Mouse (Mus musculus): ENCODE results near the gene Arhgap27. TPM values are rescaled to one million over a fixed set of nuclear protein-coding genes. Genes with fewer than 3 reads are reported as not detected.
A peak's percentile ranks its signal among the peaks of the same experiment; 100 is the strongest.

Arhgap27 gene
- polyA plus RNA-seq, 1 experiment from 2014 or later, result 4.6 TPM

- Histone ChIP-seq H3K27me3 (peaks cover 68% of the 10 kb centered on the region), H3K27ac (replicated peaks) (no peak overlapping the region), H3K9me3 (no peaks in the 10 kb centered on the region), H3K4me3 (peak overlapping the region; percentile 41), H3K4me2 (peak overlapping the region; percentile 85), H3K36me3 (no peaks in the 10 kb centered on the region), H3K4me1 (replicated peaks) (peaks cover 46% of the 10 kb centered on the region), H3K9ac (no peak overlapping the region)
- no peak for ATAC-seq (ENCODE audit: low FRiP score, low read depth)
- 3% methylated on average over 13 of the region's 13 CpGs for WGBS
Measured at GRCm38 (mm10) chr11:103362054-103362432, 1.4 kb downstream of the Arhgap27 start.

- peak overlapping the region; percentile 85 for H3K4me2 ChIP-seq
- H3K4me1 ChIP-seq (replicated peaks), result peaks cover 46% of the 10 kb centered on the region
- no peak overlapping the region for H3K9ac ChIP-seq
- no peaks in the 10 kb centered on the region for H3K36me3 ChIP-seq
- H3K27me3 ChIP-seq, result peaks cover 70% of the 10 kb centered on the region
- no peaks in the 10 kb centered on the region for H3K9me3 ChIP-seq
- WGBS, result 3% methylated on average over 25 of the region's 25 CpGs
- no peak for ATAC-seq (ENCODE audit: low FRiP score, low read depth)
- peak overlapping the region; percentile 7; the same call in 1 of the 2 replicates for H3K4me3 ChIP-seq
- H3K27ac ChIP-seq (replicated peaks), result no peak overlapping the region
Measured at GRCm38 (mm10) chr11:103361396-103362053, 2.0 kb downstream of the Arhgap27 start.

- Histone ChIP-seq H3K9me3 (no peaks in the 10 kb centered on the region), H3K4me3 (peak overlapping the region; percentile 46), H3K27ac (replicated peaks) (no peak overlapping the region), H3K36me3 (no peaks in the 10 kb centered on the region), H3K9ac (peak overlapping the region; percentile 48), H3K4me2 (peak overlapping the region; percentile 85), H3K27me3 (peaks cover 67% of the 10 kb centered on the region), H3K4me1 (replicated peaks) (peaks cover 51% of the 10 kb centered on the region)
- ATAC-seq (ENCODE audit: low FRiP score, low read depth), result no peak; the same call in 1 of the 2 replicates
- WGBS, result 3% methylated on average over 48 of the region's 48 CpGs
Measured at GRCm38 (mm10) chr11:103360661-103361081, 2.8 kb downstream of the Arhgap27 start.

- Histone ChIP-seq H3K9me3 (no peaks in the 10 kb centered on the region), H3K27me3 (peaks cover 60% of the 10 kb centered on the region), H3K4me1 (replicated peaks) (peaks cover 52% of the 10 kb centered on the region), H3K4me2 (peak overlapping the region; percentile 85), H3K27ac (replicated peaks) (no peak overlapping the region), H3K36me3 (no peaks in the 10 kb centered on the region), H3K4me3 (peak overlapping the region; percentile 46), H3K9ac (peak overlapping the region; percentile 48)
- whole genome bisulfite sequencing, result under 1% methylated on average over 59 of the region's 60 CpGs
- ATAC-seq (ENCODE audit: low FRiP score, low read depth), result peak; percentile 55
Measured at GRCm38 (mm10) chr11:103359841-103360641, 3.5 kb downstream of the Arhgap27 start.

GRCm38 (mm10) chr11:103359122-103359521, 4.4 kb downstream of the Arhgap27 start:
- H3K27me3 ChIP-seq, result peaks cover 52% of the 10 kb centered on the region
- H3K9ac ChIP-seq, result no peak overlapping the region
- H3K27ac ChIP-seq (replicated peaks), result no peak overlapping the region
- peak overlapping the region; percentile 85 for H3K4me2 ChIP-seq
- H3K4me3 ChIP-seq, result no peak overlapping the region
- H3K4me1 ChIP-seq (replicated peaks), result peaks cover 52% of the 10 kb centered on the region
- no peaks in the 10 kb centered on the region for H3K9me3 ChIP-seq
- peak; percentile 63; the same call in 1 of the 2 replicates for ATAC-seq (ENCODE audit: low FRiP score, low read depth)
- WGBS, result under 1% methylated on average over 22 of the region's 22 CpGs
- H3K36me3 ChIP-seq, result no peaks in the 10 kb centered on the region

- no peak overlapping the region for H3K4me3 ChIP-seq
- H3K9ac ChIP-seq, result no peak overlapping the region
- WGBS, result 56% methylated on average over 4 of the region's 4 CpGs
- no peaks in the 10 kb centered on the region for H3K9me3 ChIP-seq
- H3K4me1 ChIP-seq (replicated peaks), result peaks cover 47% of the 10 kb centered on the region
- H3K27ac ChIP-seq (replicated peaks), result no peak overlapping the region
- no peak overlapping the region for H3K4me2 ChIP-seq
- no peaks in the 10 kb centered on the region for H3K36me3 ChIP-seq
- ATAC-seq (ENCODE audit: low FRiP score, low read depth), result no peak
- peaks cover 44% of the 10 kb centered on the region for H3K27me3 ChIP-seq
Measured at GRCm38 (mm10) chr11:103358316-103358715, 5.2 kb downstream of the Arhgap27 start.

- Histone ChIP-seq H3K4me3 (no peak overlapping the region), H3K4me1 (replicated peaks) (peaks cover 41% of the 10 kb centered on the region), H3K9me3 (no peaks in the 10 kb centered on the region), H3K4me2 (no peak overlapping the region), H3K27ac (replicated peaks) (no peak overlapping the region), H3K27me3 (peaks cover 40% of the 10 kb centered on the region), H3K9ac (no peak overlapping the region), H3K36me3 (no peaks in the 10 kb centered on the region)
- 93% methylated on average over 10 of the region's 10 CpGs for WGBS
- no peak for ATAC-seq (ENCODE audit: low FRiP score, low read depth)
Measured at GRCm38 (mm10) chr11:103357710-103358109, 5.8 kb downstream of the Arhgap27 start.

GRCm38 (mm10) chr11:103356938-103357670, 6.4 kb downstream of the Arhgap27 start:
- WGBS, result 90% methylated on average over 16 of the region's 16 CpGs
- Histone ChIP-seq H3K9me3 (no peaks in the 10 kb centered on the region), H3K36me3 (no peaks in the 10 kb centered on the region), H3K4me1 (replicated peaks) (peaks cover 35% of the 10 kb centered on the region), H3K4me2 (no peak overlapping the region), H3K9ac (no peak overlapping the region), H3K4me3 (no peak overlapping the region), H3K27me3 (peaks cover 34% of the 10 kb centered on the region), H3K27ac (replicated peaks) (no peak overlapping the region)
- no peak for ATAC-seq (ENCODE audit: low FRiP score, low read depth)

- 26% methylated on average over 11 of the region's 11 CpGs for WGBS
- no peak overlapping the region for H3K27ac ChIP-seq (replicated peaks)
- ATAC-seq (ENCODE audit: low FRiP score, low read depth), result no peak
- no peak overlapping the region for H3K4me2 ChIP-seq
- no peak overlapping the region for H3K9ac ChIP-seq
- H3K4me3 ChIP-seq, result no peak overlapping the region
- peaks cover 24% of the 10 kb centered on the region for H3K27me3 ChIP-seq
- no peaks in the 10 kb centered on the region for H3K9me3 ChIP-seq
- no peaks in the 10 kb centered on the region for H3K36me3 ChIP-seq
- peaks cover 29% of the 10 kb centered on the region for H3K4me1 ChIP-seq (replicated peaks)
Measured at GRCm38 (mm10) chr11:103356032-103356571, 7.4 kb downstream of the Arhgap27 start.

- 26% methylated on average over 11 of the region's 11 CpGs for WGBS
- H3K4me2 ChIP-seq, result no peak overlapping the region
Measured at GRCm38 (mm10) chr11:103355251-103355650, 8.2 kb downstream of the Arhgap27 start.

GRCm38 (mm10) chr11:103354033-103354432, 9.5 kb downstream of the Arhgap27 start:
- no peaks in the 10 kb centered on the region for H3K9me3 ChIP-seq
- peaks cover 9% of the 10 kb centered on the region; the same call in 1 of the 2 replicates for H3K27me3 ChIP-seq
- no peaks in the 10 kb centered on the region for H3K36me3 ChIP-seq
- no peak overlapping the region for H3K4me3 ChIP-seq
- no peak overlapping the region for H3K4me2 ChIP-seq
- H3K9ac ChIP-seq, result no peak overlapping the region
- WGBS, result 89% methylated on average over 3 of the region's 3 CpGs
- peaks cover 10% of the 10 kb centered on the region for H3K4me1 ChIP-seq (replicated peaks)
- no peak overlapping the region for H3K27ac ChIP-seq (replicated peaks)
- no peak for ATAC-seq (ENCODE audit: low FRiP score, low read depth)

More at GRCm38 (mm10) chr11:103355251-103355650, 8.2 kb downstream of the Arhgap27 start:
- H3K27ac ChIP-seq (replicated peaks), result no peak overlapping the region
- no peaks in the 10 kb centered on the region for H3K36me3 ChIP-seq
- H3K4me3 ChIP-seq, result no peak overlapping the region
- ATAC-seq (ENCODE audit: low FRiP score, low read depth), result no peak
- no peaks in the 10 kb centered on the region for H3K9me3 ChIP-seq
- peaks cover 18% of the 10 kb centered on the region for H3K27me3 ChIP-seq
- peaks cover 21% of the 10 kb centered on the region for H3K4me1 ChIP-seq (replicated peaks)
- no peak overlapping the region for H3K9ac ChIP-seq
